Mouse (Mus musculus): ENCODE measurements around the gene Hsf5. TPM values are rescaled to one million over a fixed set of nuclear protein-coding genes. Genes with fewer than 3 reads are reported as not detected.

Gene Hsf5
- polyA plus RNA-seq, 1 experiment from 2014 or later = 0.41 TPM

- no peaks in the 10 kb centered on the region for H3K27me3 ChIP-seq (ENCODE audit: control insufficient read depth, insufficient read depth, low read length)
- ATAC-seq (ENCODE audit: insufficient number of reproducible peaks, insufficient read depth, low FRiP score, low read depth) = no peak
- no peaks in the 10 kb centered on the region for H3K4me1 ChIP-seq (ENCODE audit: control insufficient read depth, insufficient read depth, low read length)
- no peak overlapping the region for H3K27ac ChIP-seq (ENCODE audit: low read length)
- no peak overlapping the region for H3K4me2 ChIP-seq (replicated peaks; ENCODE audit: low read depth, low read length)
- WGBS = 91% methylated on average over 7 of the region's 7 CpGs
- H3K36me3 ChIP-seq (ENCODE audit: control insufficient read depth, insufficient read depth, low read length) = peaks cover 85% of the 10 kb centered on the region
- H3K9ac ChIP-seq (replicated peaks; ENCODE audit: low read depth, low read length) = no peak overlapping the region
- no peak overlapping the region for H3K4me3 ChIP-seq (ENCODE audit: low read depth, low read length)
- H3K9me3 ChIP-seq (ENCODE audit: control insufficient read depth, low read depth, low read length) = no peaks in the 10 kb centered on the region
Observed at GRCm38 (mm10) chr11:87609264-87609663, 7.7 kb upstream of the Hsf5 start.

- Histone ChIP-seq H3K4me1 (ENCODE audit: control insufficient read depth, insufficient read depth, low read length) (no peaks in the 10 kb centered on the region), H3K27me3 (ENCODE audit: control insufficient read depth, insufficient read depth, low read length) (no peaks in the 10 kb centered on the region), H3K9ac (replicated peaks; ENCODE audit: low read depth, low read length) (no peak overlapping the region), H3K4me3 (ENCODE audit: low read depth, low read length) (no peak overlapping the region), H3K36me3 (ENCODE audit: control insufficient read depth, insufficient read depth, low read length) (peaks cover 86% of the 10 kb centered on the region), H3K4me2 (replicated peaks; ENCODE audit: low read depth, low read length) (no peak overlapping the region), H3K9me3 (ENCODE audit: control insufficient read depth, low read depth, low read length) (no peaks in the 10 kb centered on the region), H3K27ac (ENCODE audit: low read length) (no peak overlapping the region)
- ATAC-seq (ENCODE audit: insufficient number of reproducible peaks, insufficient read depth, low FRiP score, low read depth) = no peak
- 86% methylated on average over 9 of the region's 9 CpGs for WGBS
Observed at GRCm38 (mm10) chr11:87611547-87611946, 5.4 kb upstream of the Hsf5 start.

GRCm38 (mm10) chr11:87613972-87614371 lies 3.0 kb upstream of the Hsf5 start:
- Histone ChIP-seq H3K4me1 (ENCODE audit: control insufficient read depth, insufficient read depth, low read length) (no peaks in the 10 kb centered on the region), H3K27ac (ENCODE audit: low read length) (no peak overlapping the region), H3K9me3 (ENCODE audit: control insufficient read depth, low read depth, low read length) (0 out of 2 replicates have a peak, but pooled peaks cover 2% of the 10 kb centered on the region), H3K9ac (replicated peaks; ENCODE audit: low read depth, low read length) (no peak overlapping the region), H3K4me2 (replicated peaks; ENCODE audit: low read depth, low read length) (no peak overlapping the region), H3K27me3 (ENCODE audit: control insufficient read depth, insufficient read depth, low read length) (no peaks in the 10 kb centered on the region), H3K4me3 (ENCODE audit: low read depth, low read length) (no peak overlapping the region), H3K36me3 (ENCODE audit: control insufficient read depth, insufficient read depth, low read length) (peaks cover 82% of the 10 kb centered on the region)
- WGBS = 89% methylated on average over 7 of the region's 7 CpGs
- ATAC-seq (ENCODE audit: insufficient number of reproducible peaks, insufficient read depth, low FRiP score, low read depth) = no peak

GRCm38 (mm10) chr11:87615551-87615950 lies 1.4 kb upstream of the Hsf5 start:
- no peak overlapping the region for H3K27ac ChIP-seq (ENCODE audit: low read length)
- no peak for ATAC-seq (ENCODE audit: insufficient number of reproducible peaks, insufficient read depth, low FRiP score, low read depth)
- H3K9ac ChIP-seq (replicated peaks; ENCODE audit: low read depth, low read length) = no peak overlapping the region
- WGBS = 90% methylated on average over 5 of the region's 5 CpGs
- no peak overlapping the region for H3K4me3 ChIP-seq (ENCODE audit: low read depth, low read length)
- H3K4me2 ChIP-seq (replicated peaks; ENCODE audit: low read depth, low read length) = no peak overlapping the region
- peaks cover 73% of the 10 kb centered on the region for H3K36me3 ChIP-seq (ENCODE audit: control insufficient read depth, insufficient read depth, low read length)
- H3K27me3 ChIP-seq (ENCODE audit: control insufficient read depth, insufficient read depth, low read length) = no peaks in the 10 kb centered on the region
- H3K4me1 ChIP-seq (ENCODE audit: control insufficient read depth, insufficient read depth, low read length) = no peaks in the 10 kb centered on the region
- 0 out of 2 replicates have a peak, but pooled peaks cover 2% of the 10 kb centered on the region for H3K9me3 ChIP-seq (ENCODE audit: control insufficient read depth, low read depth, low read length)

- Histone ChIP-seq H3K36me3 (ENCODE audit: control insufficient read depth, insufficient read depth, low read length) (peaks cover 69% of the 10 kb centered on the region), H3K4me1 (ENCODE audit: control insufficient read depth, insufficient read depth, low read length) (no peaks in the 10 kb centered on the region), H3K4me2 (replicated peaks; ENCODE audit: low read depth, low read length) (no peak overlapping the region), H3K9me3 (ENCODE audit: control insufficient read depth, low read depth, low read length) (0 out of 2 replicates have a peak, but pooled peaks cover 2% of the 10 kb centered on the region), H3K9ac (replicated peaks; ENCODE audit: low read depth, low read length) (no peak overlapping the region), H3K4me3 (ENCODE audit: low read depth, low read length) (no peak overlapping the region), H3K27me3 (ENCODE audit: control insufficient read depth, insufficient read depth, low read length) (no peaks in the 10 kb centered on the region), H3K27ac (ENCODE audit: low read length) (no peak overlapping the region)
- ATAC-seq (ENCODE audit: insufficient number of reproducible peaks, insufficient read depth, low FRiP score, low read depth) = no peak
- WGBS = 99% methylated on average over 2 of the region's 2 CpGs
Observed at GRCm38 (mm10) chr11:87615952-87616351, 1.0 kb upstream of the Hsf5 start.

GRCm38 (mm10) chr11:87617606-87618005 lies 642 bp downstream of the Hsf5 start:
- Histone ChIP-seq H3K4me2 (replicated peaks; ENCODE audit: low read depth, low read length) (no peak overlapping the region), H3K9ac (replicated peaks; ENCODE audit: low read depth, low read length) (no peak overlapping the region), H3K27ac (ENCODE audit: low read length) (no peak overlapping the region), H3K9me3 (ENCODE audit: control insufficient read depth, low read depth, low read length) (0 out of 2 replicates have a peak, but pooled peaks cover 2% of the 10 kb centered on the region), H3K36me3 (ENCODE audit: control insufficient read depth, insufficient read depth, low read length) (peaks cover 53% of the 10 kb centered on the region), H3K4me1 (ENCODE audit: control insufficient read depth, insufficient read depth, low read length) (no peaks in the 10 kb centered on the region), H3K4me3 (ENCODE audit: low read depth, low read length) (no peak overlapping the region), H3K27me3 (ENCODE audit: control insufficient read depth, insufficient read depth, low read length) (no peaks in the 10 kb centered on the region)
- no peak for ATAC-seq (ENCODE audit: insufficient number of reproducible peaks, insufficient read depth, low FRiP score, low read depth)
- WGBS = 95% methylated on average over 30 of the region's 32 CpGs

GRCm38 (mm10) chr11:87623160-87623559 lies 6.2 kb downstream of the Hsf5 start:
- H3K27ac ChIP-seq (ENCODE audit: low read length) = no peak overlapping the region
- peaks cover 17% of the 10 kb centered on the region for H3K36me3 ChIP-seq (ENCODE audit: control insufficient read depth, insufficient read depth, low read length)
- no peaks in the 10 kb centered on the region for H3K4me1 ChIP-seq (ENCODE audit: control insufficient read depth, insufficient read depth, low read length)
- no peaks in the 10 kb centered on the region for H3K9me3 ChIP-seq (ENCODE audit: control insufficient read depth, low read depth, low read length)
- no peak overlapping the region for H3K9ac ChIP-seq (replicated peaks; ENCODE audit: low read depth, low read length)
- no peak for ATAC-seq (ENCODE audit: insufficient number of reproducible peaks, insufficient read depth, low FRiP score, low read depth)
- H3K4me3 ChIP-seq (ENCODE audit: low read depth, low read length) = no peak overlapping the region
- H3K27me3 ChIP-seq (ENCODE audit: control insufficient read depth, insufficient read depth, low read length) = no peaks in the 10 kb centered on the region
- WGBS = 61% methylated on average over 4 of the region's 4 CpGs
- H3K4me2 ChIP-seq (replicated peaks; ENCODE audit: low read depth, low read length) = no peak overlapping the region

GRCm38 (mm10) chr11:87629859-87630258 lies 12.9 kb downstream of the Hsf5 start:
- Histone ChIP-seq H3K4me2 (replicated peaks; ENCODE audit: low read depth, low read length) (no peak overlapping the region), H3K27me3 (ENCODE audit: control insufficient read depth, insufficient read depth, low read length) (no peaks in the 10 kb centered on the region), H3K9ac (replicated peaks; ENCODE audit: low read depth, low read length) (no peak overlapping the region), H3K36me3 (ENCODE audit: control insufficient read depth, insufficient read depth, low read length) (no peaks in the 10 kb centered on the region), H3K4me1 (ENCODE audit: control insufficient read depth, insufficient read depth, low read length) (no peaks in the 10 kb centered on the region), H3K27ac (ENCODE audit: low read length) (no peak overlapping the region), H3K4me3 (ENCODE audit: low read depth, low read length) (no peak overlapping the region), H3K9me3 (ENCODE audit: control insufficient read depth, low read depth, low read length) (no peaks in the 10 kb centered on the region)
- no peak for ATAC-seq (ENCODE audit: insufficient number of reproducible peaks, insufficient read depth, low FRiP score, low read depth)
- 20% methylated on average over 10 of the region's 10 CpGs for WGBS

- Histone ChIP-seq H3K36me3 (ENCODE audit: control insufficient read depth, insufficient read depth, low read length) (no peaks in the 10 kb centered on the region; the same call in 1 of the 2 replicates), H3K27me3 (ENCODE audit: control insufficient read depth, insufficient read depth, low read length) (no peaks in the 10 kb centered on the region), H3K9me3 (ENCODE audit: control insufficient read depth, low read depth, low read length) (no peaks in the 10 kb centered on the region), H3K27ac (ENCODE audit: low read length) (no peak overlapping the region), H3K9ac (replicated peaks; ENCODE audit: low read depth, low read length) (peak overlapping the region; percentile 59), H3K4me1 (ENCODE audit: control insufficient read depth, insufficient read depth, low read length) (no peaks in the 10 kb centered on the region), H3K4me2 (replicated peaks; ENCODE audit: low read depth, low read length) (peak overlapping the region; percentile 63), H3K4me3 (ENCODE audit: low read depth, low read length) (peak overlapping the region; percentile 41)
- 19% methylated on average over 2 of the region's 2 CpGs for WGBS
- ATAC-seq (ENCODE audit: insufficient number of reproducible peaks, insufficient read depth, low FRiP score, low read depth) = no peak; the same call in 1 of the 2 replicates
Observed at GRCm38 (mm10) chr11:87638793-87639192, 21.8 kb downstream of the Hsf5 start.
